Mouse (Mus musculus): ENCODE measurements around the gene Vsig10. TPM values are rescaled to one million over a fixed set of nuclear protein-coding genes. Genes with fewer than 3 reads are reported as not detected.
"Not testable (repeated sequence)": the region's sequence is repeated elsewhere in the genome, so short reads cannot be mapped to it uniquely, and the experiment has no call there.

Gene Vsig10
- polyA plus RNA-seq, 1 experiment, result 2.3 TPM

DNA sequence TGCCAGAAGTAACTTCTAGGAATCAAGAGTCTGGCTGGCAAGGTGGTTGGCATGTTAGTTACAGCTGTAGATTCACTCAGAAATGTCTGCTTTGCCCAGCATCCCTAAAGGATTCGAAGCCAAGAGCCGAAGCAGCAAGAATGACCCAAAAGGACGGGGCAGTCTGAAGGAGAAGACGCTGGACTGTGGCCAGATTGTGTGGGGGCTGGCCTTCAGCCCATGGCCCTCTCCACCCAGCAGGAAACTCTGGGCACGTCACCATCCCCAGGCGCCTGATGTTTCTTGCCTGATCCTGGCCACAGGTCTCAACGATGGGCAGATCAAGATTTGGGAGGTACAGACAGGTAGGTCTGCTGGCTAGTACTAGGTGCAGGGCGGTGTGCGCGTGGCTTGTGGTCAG, 51.7 kb downstream of the Vsig10 start:
- no peak for TF ChIP-seq CTCF (IDR thresholded peaks at IDR 0.05; ENCODE audit: low read depth, low read length)
- peaks cover 36% of the 10 kb centered on the region for H3K4me1 ChIP-seq (ENCODE audit: control insufficient read depth, insufficient read depth, low read length)
- H3K27ac ChIP-seq (ENCODE audit: insufficient read depth, low read depth, low read length), result no peak overlapping the region
- H3K4me3 ChIP-seq (ENCODE audit: insufficient read depth, low read length), result no peak overlapping the region

DNA sequence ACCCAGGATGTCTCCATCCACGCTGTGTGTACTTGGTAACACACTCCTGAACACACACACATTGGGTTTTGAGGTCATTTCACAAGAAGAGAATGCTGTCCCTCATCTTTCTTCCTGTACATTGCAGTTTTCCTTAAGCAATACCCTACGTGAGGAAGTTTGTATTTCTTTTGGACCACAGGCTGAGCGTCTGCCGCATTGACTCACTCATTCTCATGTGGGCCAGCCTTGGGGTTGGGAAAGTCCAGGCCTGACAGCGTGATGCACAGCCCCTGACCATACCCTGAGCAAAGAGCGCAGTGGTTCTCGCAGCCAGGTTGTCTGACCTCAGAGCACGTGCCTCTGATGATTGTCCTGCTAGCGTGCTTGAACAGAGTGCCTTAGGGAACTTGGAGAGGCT, 54.5 kb downstream of the Vsig10 start:
- H3K27ac ChIP-seq (ENCODE audit: insufficient read depth, low read depth, low read length), result peak overlapping the region; percentile 41
- peaks cover 56% of the 10 kb centered on the region for H3K4me1 ChIP-seq (ENCODE audit: control insufficient read depth, insufficient read depth, low read length)
- TF ChIP-seq CTCF (IDR thresholded peaks at IDR 0.05; ENCODE audit: low read depth, low read length), result no peak
- TF ChIP-seq POLR2A (IDR thresholded peaks at IDR 0.05; ENCODE audit: borderline replicate concordance, low read depth, low read length), result no peak
- no peak overlapping the region for H3K4me3 ChIP-seq (ENCODE audit: insufficient read depth, low read length)

DNA sequence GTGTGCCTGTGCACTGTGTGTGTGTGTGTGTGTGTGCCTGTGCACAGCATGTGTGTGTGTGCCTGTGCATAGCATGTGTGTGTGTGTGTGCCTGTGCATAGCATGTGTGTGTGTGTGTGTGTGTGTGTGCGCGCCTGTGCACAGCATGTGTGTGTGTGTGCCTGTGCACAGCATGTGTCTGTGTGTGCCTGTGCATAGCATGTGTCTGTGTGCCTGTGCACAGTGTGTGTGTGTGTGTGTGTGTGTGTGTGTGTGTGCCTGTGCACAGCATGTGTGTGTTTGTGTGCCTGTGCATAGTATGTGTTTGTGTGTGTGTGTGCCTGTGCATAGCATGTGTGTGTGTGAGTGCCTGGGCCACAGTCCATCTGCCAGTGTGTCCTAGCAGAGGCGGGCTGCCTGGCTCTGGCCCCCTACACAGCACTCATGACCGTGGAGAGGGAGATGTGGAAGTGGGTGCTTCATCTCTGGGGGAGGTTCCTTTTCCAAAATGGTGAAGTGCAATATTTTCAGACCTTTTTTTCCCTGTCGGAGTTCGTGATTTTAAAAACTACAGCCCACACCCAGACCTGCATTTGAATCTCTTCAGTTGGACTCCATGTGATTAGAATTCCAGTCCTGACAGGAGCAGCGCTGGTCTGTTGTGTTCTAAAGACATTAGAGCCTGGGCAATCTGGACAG, 55.6 kb downstream of the Vsig10 start:
- Histone ChIP-seq H3K4me3 (ENCODE audit: insufficient read depth, low read length) (no peak overlapping the region), H3K27ac (ENCODE audit: insufficient read depth, low read depth, low read length) (peak overlapping the region; percentile 56), H3K4me1 (ENCODE audit: control insufficient read depth, insufficient read depth, low read length) (peaks cover 61% of the 10 kb centered on the region)
- TF ChIP-seq CTCF (IDR thresholded peaks at IDR 0.05; ENCODE audit: low read depth, low read length) (no peak), POLR2A (IDR thresholded peaks at IDR 0.05; ENCODE audit: borderline replicate concordance, low read depth, low read length) (no peak)

DNA sequence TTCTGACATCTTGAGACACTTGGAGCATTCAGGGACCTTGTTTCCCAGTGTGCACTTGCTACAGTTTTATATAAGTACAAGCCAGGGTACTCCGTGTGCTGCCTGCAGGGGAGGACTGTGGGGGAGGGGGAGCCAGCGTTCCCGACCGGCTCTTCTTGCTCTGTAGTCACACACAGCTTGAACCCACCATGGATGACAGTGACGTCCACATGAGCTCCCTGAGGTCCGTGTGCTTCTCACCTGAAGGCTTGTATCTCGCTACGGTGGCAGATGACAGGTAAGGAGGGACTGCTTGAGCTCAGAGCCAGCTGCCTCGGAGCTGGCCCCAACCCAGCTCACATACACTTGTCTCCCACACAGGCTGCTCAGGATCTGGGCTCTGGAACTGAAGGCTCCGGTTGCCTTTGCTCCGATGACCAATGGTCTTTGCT, 57.5 kb downstream of the Vsig10 start:
- Histone ChIP-seq H3K4me3 (ENCODE audit: insufficient read depth, low read length) (no peak overlapping the region), H3K27ac (ENCODE audit: insufficient read depth, low read depth, low read length) (no peak overlapping the region), H3K4me1 (ENCODE audit: control insufficient read depth, insufficient read depth, low read length) (peaks cover 61% of the 10 kb centered on the region)
- TF ChIP-seq POLR2A (IDR thresholded peaks at IDR 0.05; ENCODE audit: borderline replicate concordance, low read depth, low read length) (no peak), CTCF (IDR thresholded peaks at IDR 0.05; ENCODE audit: low read depth, low read length) (no peak)

DNA sequence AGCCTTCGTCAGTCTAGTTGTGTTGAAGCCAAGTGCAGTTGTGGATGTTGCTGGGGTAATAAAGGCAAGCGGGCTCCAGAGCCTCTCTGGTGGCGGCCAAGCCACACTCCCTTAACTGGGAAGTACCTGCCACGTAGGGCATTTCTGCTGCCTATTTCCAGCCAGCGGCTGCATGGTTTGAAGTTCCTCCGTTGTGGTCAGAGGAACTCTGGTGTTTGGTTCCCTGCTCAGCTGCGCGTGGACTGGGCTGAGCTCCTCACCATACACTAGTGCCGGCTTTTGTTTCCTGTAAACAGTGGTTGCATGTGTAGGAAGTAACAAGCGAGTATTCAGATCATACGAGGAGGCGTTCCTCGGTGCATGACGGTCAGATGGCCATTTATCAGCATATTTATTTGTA, 58.8 kb downstream of the Vsig10 start:
- H3K27ac ChIP-seq (ENCODE audit: insufficient read depth, low read depth, low read length), result peak overlapping the region; percentile 52
- H3K4me3 ChIP-seq (ENCODE audit: insufficient read depth, low read length), result not testable (repeated sequence)
- H3K4me1 ChIP-seq (ENCODE audit: control insufficient read depth, insufficient read depth, low read length), result peaks cover 54% of the 10 kb centered on the region

DNA sequence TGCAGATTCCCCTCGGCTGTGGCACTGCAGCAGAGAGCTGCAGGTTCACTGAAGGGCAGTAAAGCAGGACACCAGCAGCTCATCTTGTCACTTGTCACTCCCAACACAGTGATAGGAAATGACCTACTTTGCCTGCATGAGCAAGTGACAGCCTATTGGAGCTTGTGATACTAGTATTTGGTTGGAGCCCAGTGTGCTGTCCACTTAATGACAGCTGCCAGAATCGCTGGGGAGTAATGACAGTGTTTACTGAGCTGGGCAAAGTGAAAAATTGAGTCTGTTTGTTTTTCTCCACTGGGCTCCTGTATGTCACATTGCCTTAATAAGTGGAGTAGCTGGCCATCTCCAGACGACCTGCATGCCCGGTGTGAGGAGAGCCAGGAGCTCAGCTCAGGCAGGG, 61.3 kb downstream of the Vsig10 start:
- no peak for TF ChIP-seq CTCF (IDR thresholded peaks at IDR 0.05; ENCODE audit: low read depth, low read length)
- TF ChIP-seq POLR2A (IDR thresholded peaks at IDR 0.05; ENCODE audit: borderline replicate concordance, low read depth, low read length), result no peak
- Histone ChIP-seq H3K4me1 (ENCODE audit: control insufficient read depth, insufficient read depth, low read length) (peaks cover 30% of the 10 kb centered on the region), H3K4me3 (ENCODE audit: insufficient read depth, low read length) (no peak overlapping the region), H3K27ac (ENCODE audit: insufficient read depth, low read depth, low read length) (no peak overlapping the region)

DNA sequence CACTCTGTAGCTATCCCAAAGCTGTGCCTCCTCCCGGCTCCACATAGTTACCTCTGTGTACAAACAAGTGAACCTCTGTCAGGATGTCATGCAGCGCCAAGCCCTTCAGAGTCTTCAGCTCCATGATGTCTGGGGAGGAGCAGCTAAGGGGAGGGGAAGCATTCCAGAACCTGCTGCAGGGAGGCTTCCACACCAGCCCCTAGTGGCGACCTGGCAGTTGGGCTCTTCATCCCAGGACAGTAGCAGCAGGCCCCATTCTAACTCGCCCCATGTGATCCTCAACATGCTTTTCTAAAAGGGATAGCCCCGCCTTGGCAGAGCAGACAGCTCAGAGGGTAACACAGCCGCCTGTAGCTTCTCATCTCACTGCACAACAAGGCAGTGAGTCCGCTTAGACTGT, 62.9 kb downstream of the Vsig10 start:
- H3K27ac ChIP-seq (ENCODE audit: insufficient read depth, low read depth, low read length), result no peak overlapping the region
- no peak for TF ChIP-seq CTCF (IDR thresholded peaks at IDR 0.05; ENCODE audit: low read depth, low read length)
- TF ChIP-seq POLR2A (IDR thresholded peaks at IDR 0.05; ENCODE audit: borderline replicate concordance, low read depth, low read length), result no peak
- no peak overlapping the region for H3K4me3 ChIP-seq (ENCODE audit: insufficient read depth, low read length)
- H3K4me1 ChIP-seq (ENCODE audit: control insufficient read depth, insufficient read depth, low read length), result peaks cover 15% of the 10 kb centered on the region

DNA sequence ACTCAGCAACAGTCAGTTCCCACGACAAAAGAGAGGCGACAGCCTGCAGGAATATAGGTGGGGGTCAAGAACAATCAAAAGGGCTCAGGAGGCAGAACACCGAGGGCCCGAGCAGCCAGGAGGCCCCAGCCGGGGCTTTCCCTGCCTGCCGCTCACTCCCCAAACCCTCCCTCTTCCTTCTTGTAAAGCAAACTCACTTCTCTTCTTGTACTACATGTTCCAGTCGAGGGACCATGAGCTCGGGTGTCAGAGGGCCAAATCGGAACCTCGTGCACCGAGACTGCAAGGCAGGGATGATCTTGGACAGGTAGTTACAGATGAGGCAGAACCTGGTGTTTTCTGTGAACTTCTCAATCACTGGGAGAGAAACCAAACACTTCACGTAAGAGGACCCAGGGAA, 64.3 kb downstream of the Vsig10 start:
- H3K27ac ChIP-seq (ENCODE audit: insufficient read depth, low read depth, low read length), result no peak overlapping the region
- no peak for TF ChIP-seq CTCF (IDR thresholded peaks at IDR 0.05; ENCODE audit: low read depth, low read length)
- no peak for TF ChIP-seq POLR2A (IDR thresholded peaks at IDR 0.05; ENCODE audit: borderline replicate concordance, low read depth, low read length)

DNA sequence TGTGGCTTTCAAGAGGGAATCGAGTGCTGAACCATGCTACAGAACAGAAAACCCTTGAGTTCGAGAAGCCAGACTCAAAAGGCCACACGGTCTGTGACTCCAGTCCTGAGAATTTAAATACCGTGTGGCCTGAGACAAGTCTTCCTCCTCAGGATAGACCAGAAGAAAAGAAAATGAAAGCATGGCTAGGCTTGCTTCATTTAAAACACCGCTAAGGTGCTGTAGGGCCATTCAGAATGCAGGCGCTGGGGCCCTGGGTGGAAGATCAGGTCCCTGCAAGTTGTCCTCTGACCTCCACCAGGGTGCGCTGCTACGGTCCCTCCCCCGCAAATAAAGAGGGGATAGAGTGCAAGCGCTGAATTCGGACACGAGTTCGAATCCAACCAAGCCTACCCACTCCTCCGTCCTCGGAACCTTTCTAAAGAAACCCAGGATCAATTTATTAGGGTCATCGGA, 69.4 kb downstream of the Vsig10 start:
- Histone ChIP-seq H3K4me3 (ENCODE audit: insufficient read depth, low read length) (peak overlapping the region; percentile 71), H3K27ac (ENCODE audit: insufficient read depth, low read depth, low read length) (no peak overlapping the region), H3K4me1 (ENCODE audit: control insufficient read depth, insufficient read depth, low read length) (peaks cover 6% of the 10 kb centered on the region; the same call in 1 of the 2 replicates)
- TF ChIP-seq POLR2A (IDR thresholded peaks at IDR 0.05; ENCODE audit: borderline replicate concordance, low read depth, low read length) (no peak), CTCF (IDR thresholded peaks at IDR 0.05; ENCODE audit: low read depth, low read length) (peak; percentile 35; the same call in 1 of the 2 replicates)

More for the DNA sequence above, 64.3 kb downstream of the Vsig10 start:
- Histone ChIP-seq H3K4me3 (ENCODE audit: insufficient read depth, low read length) (no peak overlapping the region), H3K4me1 (ENCODE audit: control insufficient read depth, insufficient read depth, low read length) (peaks cover 10% of the 10 kb centered on the region)

DNA sequence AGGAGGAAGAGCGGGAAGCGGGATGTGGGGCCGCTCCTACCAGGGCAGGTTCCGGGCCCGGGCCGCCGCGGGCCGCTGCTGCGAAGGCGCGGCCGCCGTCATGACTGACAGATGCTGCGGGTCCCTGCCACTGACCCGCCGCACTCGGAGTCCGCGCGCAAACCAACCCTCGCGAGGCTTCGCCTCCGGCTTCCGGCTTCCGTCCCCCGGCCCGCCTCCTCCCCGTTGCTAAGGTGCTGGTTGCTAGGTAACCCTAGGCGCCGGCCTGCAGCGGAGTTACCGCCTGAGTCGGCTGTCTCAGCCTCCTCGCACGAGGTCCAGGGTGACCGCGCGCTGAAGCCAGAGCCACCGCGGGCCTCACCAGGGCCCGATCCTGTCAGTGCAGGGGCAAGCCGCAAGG, 70.0 kb downstream of the Vsig10 start, which contains the start of gene Rfc5:
Gene Rfc5, minus strand, starts transcription at position 171 of the 400 bp plus-strand sequence.
- Histone ChIP-seq H3K27ac (ENCODE audit: insufficient read depth, low read depth, low read length) (no peak within 1 kb of the TSS), H3K4me3 (ENCODE audit: insufficient read depth, low read length) (peak within 1 kb of the TSS; percentile 71), H3K4me1 (ENCODE audit: control insufficient read depth, insufficient read depth, low read length) (peaks cover 6% of the 10 kb centered on the region; the same call in 1 of the 2 replicates)
- TF ChIP-seq POLR2A (IDR thresholded peaks at IDR 0.05; ENCODE audit: borderline replicate concordance, low read depth, low read length), result no peak
- no peak for TF ChIP-seq CTCF (IDR thresholded peaks at IDR 0.05; ENCODE audit: low read depth, low read length)

Data from bone marrow macrophage, adult 2 months (primary cell).